Mouse (Mus musculus) liver, adult 2 months (tissue): ENCODE measurements around the gene Krtap11-1. TPM values are rescaled to one million over a fixed set of nuclear protein-coding genes. Genes with fewer than 3 reads are reported as not detected.

Source experiments
- DNase-seq: peaks from one replicate; pipeline ENCODE4 v3.0.0-alpha.2; 2011; ENCODE audit warnings: low read depth, low spot score; ENCODE audit errors: extremely low read depth
- H3K27ac ChIP-seq: fragments of 200-500 bp; replicated peaks from 2 replicates; pipeline ENCODE4 v1.5.1; 2012; ENCODE audit warnings: low read depth, mild to moderate bottlenecking, control low read depth, inconsistent platforms, low read length; ENCODE audit not compliant: insufficient read depth
- H3K27me3 ChIP-seq: fragments of 200-500 bp; 2 replicates; pipeline ENCODE4 v1.6.1; 2012; ENCODE audit warnings: mild to moderate bottlenecking, moderate library complexity, low read length, inconsistent platforms; ENCODE audit not compliant: control insufficient read depth, insufficient read depth
- H3K36me3 ChIP-seq: fragments of 200-500 bp; 2 replicates; pipeline ENCODE4 v1.6.1; 2012; ENCODE audit warnings: low read length, inconsistent platforms; ENCODE audit not compliant: control insufficient read depth, insufficient read depth
- H3K4me1 ChIP-seq: fragments of 200-500 bp; 2 replicates; pipeline ENCODE4 v1.6.1; 2011; ENCODE audit warnings: low read length; ENCODE audit not compliant: control insufficient read depth, insufficient read depth
- H3K4me3 ChIP-seq: fragments of 200-500 bp; 2 replicates; pipeline ENCODE4 v1.5.1; 2011; ENCODE audit warnings: low read depth, mild to moderate bottlenecking, control low read depth, low read length, moderate library complexity; ENCODE audit not compliant: insufficient read depth
- H3K79me2 ChIP-seq: fragments of 200-500 bp; 2 replicates; pipeline ENCODE4 v1.6.1; 2012; ENCODE audit warnings: inconsistent platforms, mild to moderate bottlenecking, low read length, moderate library complexity; ENCODE audit not compliant: control insufficient read depth, insufficient read depth
- H3K9ac ChIP-seq: fragments of 200-500 bp; 2 replicates; pipeline ENCODE4 v1.6.1; 2012; ENCODE audit warnings: low read depth, mild to moderate bottlenecking, control low read depth, inconsistent platforms, low read length
- CTCF ChIP-seq: fragments of 200-500 bp; IDR thresholded peaks from 2 replicates; pipeline ENCODE4 v1.5.1; 2011; ENCODE audit warnings: low read depth, low read length, control low read depth
- POLR2A ChIP-seq: fragments of 200-500 bp; IDR thresholded peaks from 2 replicates; pipeline ENCODE4 v1.6.1; 2011; ENCODE audit warnings: low read length, control low read depth; ENCODE audit not compliant: insufficient read depth; ENCODE audit errors: extremely low read depth
- WGBS: fragments of 180-500 bp; shearing (Covaris S2); methylation state at CpG from one replicate; pipeline ENCODE4 v1.1.7; 2018; 5-methylcytosine and 5-hydroxymethylcytosine counted together
- polyA plus RNA-seq: library from polyadenylated mRNA; depleted of rRNA; stranded (reverse); fragments of >200 nt; gene quantifications from 2 replicates; pipeline ENCODE4 v1.2.3, GENCODE M21; 2012
- total RNA-seq: library from RNA; depleted of rRNA; stranded (reverse); fragments of >200 nt; gene quantifications from 2 replicates; pipeline ENCODE4 v1.2.3, GENCODE M21; 2014

Gene Krtap11-1
- total and polyA plus RNA-seq, 2 experiments = not detected

GRCm38 (mm10) chr16:89606951-89607350 lies 36.0 kb upstream of the Krtap11-1 start:
- H3K27ac ChIP-seq = no peak overlapping the region
- H3K9ac ChIP-seq = no peak overlapping the region
- no peaks in the 10 kb centered on the region for H3K4me1 ChIP-seq
- H3K27me3 ChIP-seq = no peaks in the 10 kb centered on the region
- no peaks in the 10 kb centered on the region for H3K79me2 ChIP-seq
- no peak overlapping the region for H3K4me3 ChIP-seq
- DNase-seq = no peak
- H3K36me3 ChIP-seq = no peaks in the 10 kb centered on the region
- WGBS = 91% methylated on average over 3 of the region's 3 CpGs
- TF ChIP-seq POLR2A = no peak

GRCm38 (mm10) chr16:89587209-89587608 lies 16.2 kb upstream of the Krtap11-1 start:
- Histone ChIP-seq H3K4me3 (no peak overlapping the region), H3K27ac (no peak overlapping the region), H3K79me2 (no peaks in the 10 kb centered on the region), H3K9ac (no peak overlapping the region), H3K27me3 (no peaks in the 10 kb centered on the region), H3K36me3 (no peaks in the 10 kb centered on the region), H3K4me1 (no peaks in the 10 kb centered on the region)
- no peak for TF ChIP-seq POLR2A
- TF ChIP-seq CTCF = no peak
- 72% methylated on average over 3 of the region's 3 CpGs for WGBS
- DNase-seq = no peak

- Histone ChIP-seq H3K27me3 (no peaks in the 10 kb centered on the region), H3K4me3 (no peak overlapping the region), H3K79me2 (no peaks in the 10 kb centered on the region), H3K9ac (no peak overlapping the region), H3K27ac (no peak overlapping the region), H3K4me1 (no peaks in the 10 kb centered on the region), H3K36me3 (no peaks in the 10 kb centered on the region)
- 45% methylated on average over 9 of the region's 9 CpGs for WGBS
- peak; percentile 32 for DNase-seq
- TF ChIP-seq CTCF = no peak
- TF ChIP-seq POLR2A = no peak
Measured at GRCm38 (mm10) chr16:89585604-89586508, 14.9 kb upstream of the Krtap11-1 start.

GRCm38 (mm10) chr16:89581658-89582057 lies 10.7 kb upstream of the Krtap11-1 start:
- H3K27me3 ChIP-seq = no peaks in the 10 kb centered on the region
- H3K27ac ChIP-seq = no peak overlapping the region
- H3K4me3 ChIP-seq = no peak overlapping the region
- no peaks in the 10 kb centered on the region for H3K36me3 ChIP-seq
- no peaks in the 10 kb centered on the region for H3K4me1 ChIP-seq
- TF ChIP-seq POLR2A (no peak), CTCF (no peak)
- no peak for DNase-seq
- WGBS = 87% methylated on average over 2 of the region's 2 CpGs
- no peaks in the 10 kb centered on the region for H3K79me2 ChIP-seq
- H3K9ac ChIP-seq = no peak overlapping the region

GRCm38 (mm10) chr16:89570516-89570915 lies 467 bp downstream of the Krtap11-1 start:
- H3K27ac ChIP-seq = no peak overlapping the region
- no peak for DNase-seq
- H3K9ac ChIP-seq = no peak overlapping the region
- WGBS = 85% methylated on average over 9 of the region's 9 CpGs
- no peaks in the 10 kb centered on the region for H3K36me3 ChIP-seq
- TF ChIP-seq CTCF (no peak), POLR2A (no peak)
- no peaks in the 10 kb centered on the region for H3K79me2 ChIP-seq
- H3K27me3 ChIP-seq = no peaks in the 10 kb centered on the region
- no peak overlapping the region for H3K4me3 ChIP-seq
- H3K4me1 ChIP-seq = no peaks in the 10 kb centered on the region

- no peaks in the 10 kb centered on the region for H3K36me3 ChIP-seq
- no peak for TF ChIP-seq CTCF
- TF ChIP-seq POLR2A = no peak
- no peak overlapping the region for H3K4me3 ChIP-seq
- no peak for DNase-seq
- no peaks in the 10 kb centered on the region for H3K4me1 ChIP-seq
- H3K9ac ChIP-seq = no peak overlapping the region
- no peaks in the 10 kb centered on the region for H3K79me2 ChIP-seq
- no peak overlapping the region for H3K27ac ChIP-seq
- H3K27me3 ChIP-seq = no peaks in the 10 kb centered on the region
- 92% methylated on average over 6 of the region's 6 CpGs for WGBS
Measured at GRCm38 (mm10) chr16:89569136-89569535, 1.8 kb downstream of the Krtap11-1 start.
